Mouse (Mus musculus): Measurements from ENCODE around the gene Sfxn3. TPM values are rescaled to one million over a fixed set of nuclear protein-coding genes. Genes with fewer than 3 reads are reported as not detected.

The Sfxn3 gene
- not detected in 2 replicates for polyA plus RNA-seq (2012; ENCODE audit: insufficient read depth, insufficient read length, low replicate concordance, missing spikeins)

GRCm38 (mm10) chr19:45047417-45047934, at the start of gene Sfxn3:
Sfxn3 (plus strand) TSS chr19:45047503.
- whole genome bisulfite sequencing: under 1% methylated on average over 26 of the region's 26 CpGs
- Histone ChIP-seq H3K4me1 (ENCODE audit: control insufficient read depth, insufficient read depth, low read length) (peaks cover 31% of the 10 kb centered on the region), H3K27ac (ENCODE audit: insufficient read depth, low read depth, low read length) (peak within 1 kb of the TSS; percentile 96), H3K4me3 (ENCODE audit: insufficient read depth, low read depth, low read length) (peak within 1 kb of the TSS; percentile 61)
- TF ChIP-seq CTCF (IDR thresholded peaks at IDR 0.05; ENCODE audit: insufficient read depth, low read depth, low read length): peak; percentile 76; the same call in 1 of the 2 replicates
- TF ChIP-seq POLR2A (IDR thresholded peaks at IDR 0.05; ENCODE audit: insufficient read depth, low read depth, low read length): peak; percentile 60

- Histone ChIP-seq H3K27ac (ENCODE audit: insufficient read depth, low read depth, low read length) (no peak overlapping the region), H3K4me1 (ENCODE audit: control insufficient read depth, insufficient read depth, low read length) (peaks cover 3% of the 10 kb centered on the region; the same call in 1 of the 2 replicates), H3K4me3 (ENCODE audit: insufficient read depth, low read depth, low read length) (no peak overlapping the region)
- WGBS: 86% methylated on average over 11 of the region's 11 CpGs
- TF ChIP-seq POLR2A (IDR thresholded peaks at IDR 0.05; ENCODE audit: insufficient read depth, low read depth, low read length): no peak
- TF ChIP-seq CTCF (IDR thresholded peaks at IDR 0.05; ENCODE audit: insufficient read depth, low read depth, low read length): no peak
Measured at GRCm38 (mm10) chr19:44997786-44998185, 49.5 kb upstream of the Sfxn3 start.

GRCm38 (mm10) chr19:44999647-45000046, 47.7 kb upstream of the Sfxn3 start:
- H3K27ac ChIP-seq (ENCODE audit: insufficient read depth, low read depth, low read length): no peak overlapping the region
- 86% methylated on average over 8 of the region's 8 CpGs for WGBS
- peaks cover 8% of the 10 kb centered on the region; the same call in 1 of the 2 replicates for H3K4me1 ChIP-seq (ENCODE audit: control insufficient read depth, insufficient read depth, low read length)
- no peak overlapping the region for H3K4me3 ChIP-seq (ENCODE audit: insufficient read depth, low read depth, low read length)
- TF ChIP-seq CTCF (IDR thresholded peaks at IDR 0.05; ENCODE audit: insufficient read depth, low read depth, low read length): no peak
- TF ChIP-seq POLR2A (IDR thresholded peaks at IDR 0.05; ENCODE audit: insufficient read depth, low read depth, low read length): no peak

GRCm38 (mm10) chr19:45002301-45002700, 45.0 kb upstream of the Sfxn3 start:
- Histone ChIP-seq H3K4me1 (ENCODE audit: control insufficient read depth, insufficient read depth, low read length) (peaks cover 17% of the 10 kb centered on the region), H3K4me3 (ENCODE audit: insufficient read depth, low read depth, low read length) (no peak overlapping the region), H3K27ac (ENCODE audit: insufficient read depth, low read depth, low read length) (no peak overlapping the region)
- TF ChIP-seq CTCF (IDR thresholded peaks at IDR 0.05; ENCODE audit: insufficient read depth, low read depth, low read length) (0 out of 2 replicates have a peak, but pooled peaks have one; percentile 12), POLR2A (IDR thresholded peaks at IDR 0.05; ENCODE audit: insufficient read depth, low read depth, low read length) (no peak)
- WGBS: 52% methylated on average over 3 of the region's 3 CpGs

- Histone ChIP-seq H3K4me3 (ENCODE audit: insufficient read depth, low read depth, low read length) (no peak overlapping the region), H3K27ac (ENCODE audit: insufficient read depth, low read depth, low read length) (no peak overlapping the region), H3K4me1 (ENCODE audit: control insufficient read depth, insufficient read depth, low read length) (peaks cover 26% of the 10 kb centered on the region)
- WGBS: 80% methylated on average over 7 of the region's 7 CpGs
- TF ChIP-seq POLR2A (IDR thresholded peaks at IDR 0.05; ENCODE audit: insufficient read depth, low read depth, low read length) (no peak), CTCF (IDR thresholded peaks at IDR 0.05; ENCODE audit: insufficient read depth, low read depth, low read length) (no peak)
Measured at GRCm38 (mm10) chr19:45003740-45004516, 43.4 kb upstream of the Sfxn3 start.

- H3K4me3 ChIP-seq (ENCODE audit: insufficient read depth, low read depth, low read length): peak within 1 kb of the TSS; percentile 68
- H3K27ac ChIP-seq (ENCODE audit: insufficient read depth, low read depth, low read length): peak within 1 kb of the TSS; percentile 40
- WGBS: 7% methylated on average over 16 of the region's 16 CpGs
- H3K4me1 ChIP-seq (ENCODE audit: control insufficient read depth, insufficient read depth, low read length): peaks cover 26% of the 10 kb centered on the region
- TF ChIP-seq POLR2A (IDR thresholded peaks at IDR 0.05; ENCODE audit: insufficient read depth, low read depth, low read length) (no peak), CTCF (IDR thresholded peaks at IDR 0.05; ENCODE audit: insufficient read depth, low read depth, low read length) (no peak)
Measured at GRCm38 (mm10) chr19:45005444-45005843, 41.9 kb upstream of the Sfxn3 start, which contains the start of gene Twnk. Twnk (plus strand) TSS chr19:45005663.

GRCm38 (mm10) chr19:45005957-45006712, 41.2 kb upstream of the Sfxn3 start, which contains the start of gene Mrpl43:
Mrpl43 (minus strand) TSS chr19:45006442.
- TF ChIP-seq POLR2A (IDR thresholded peaks at IDR 0.05; ENCODE audit: insufficient read depth, low read depth, low read length) (peak; percentile 66; the same call in 1 of the 2 replicates), CTCF (IDR thresholded peaks at IDR 0.05; ENCODE audit: insufficient read depth, low read depth, low read length) (no peak)
- WGBS: under 1% methylated on average over 82 of the region's 82 CpGs
- H3K4me1 ChIP-seq (ENCODE audit: control insufficient read depth, insufficient read depth, low read length): peaks cover 26% of the 10 kb centered on the region
- peak within 1 kb of the TSS; percentile 68 for H3K4me3 ChIP-seq (ENCODE audit: insufficient read depth, low read depth, low read length)
- H3K27ac ChIP-seq (ENCODE audit: insufficient read depth, low read depth, low read length): peak within 1 kb of the TSS; percentile 40

GRCm38 (mm10) chr19:45007021-45007420, 40.3 kb upstream of the Sfxn3 start:
- no peak for TF ChIP-seq CTCF (IDR thresholded peaks at IDR 0.05; ENCODE audit: insufficient read depth, low read depth, low read length)
- TF ChIP-seq POLR2A (IDR thresholded peaks at IDR 0.05; ENCODE audit: insufficient read depth, low read depth, low read length): no peak
- 21% methylated on average over 17 of the region's 17 CpGs for WGBS
- H3K4me3 ChIP-seq (ENCODE audit: insufficient read depth, low read depth, low read length): peak overlapping the region; percentile 68
- peaks cover 26% of the 10 kb centered on the region for H3K4me1 ChIP-seq (ENCODE audit: control insufficient read depth, insufficient read depth, low read length)
- peak overlapping the region; percentile 35; the same call in 1 of the 2 replicates for H3K27ac ChIP-seq (ENCODE audit: insufficient read depth, low read depth, low read length)
